Mouse (Mus musculus) hindbrain, embryonic 13.5 days (tissue): Measurements from ENCODE around the gene Rab8b. TPM values are rescaled to one million over a fixed set of nuclear protein-coding genes. Genes with fewer than 3 reads are reported as not detected.
A peak's percentile ranks its signal among the peaks of the same experiment; 100 is the strongest.
"Not testable (repeated sequence)": the region's sequence is repeated elsewhere in the genome, so short reads cannot be mapped to it uniquely, and the experiment has no call there.

ENCODE experiments used
- ATAC-seq: fragments of 200-750 bp; cut with Nextera tagmentation; 2 replicates; pipeline ENCODE4 v1.8.0; 2017; ENCODE audit warnings: moderate TSS enrichment; ENCODE audit not compliant: low FRiP score
- H3K27ac ChIP-seq: fragments of 300-500 bp; sonication (generic); 2 replicates; pipeline ENCODE4 v1.5.1; 2015; ENCODE audit warnings: inconsistent platforms, mild to moderate bottlenecking, moderate library complexity
- H3K27me3 ChIP-seq: fragments of 300-500 bp; sonication (generic); 2 replicates; pipeline ENCODE4 v1.6.1; 2015; ENCODE audit warnings: mild to moderate bottlenecking, inconsistent platforms
- H3K36me3 ChIP-seq: fragments of 300-500 bp; sonication (generic); 2 replicates; pipeline ENCODE4 v1.6.1; 2015; ENCODE audit warnings: mild to moderate bottlenecking, inconsistent platforms
- H3K4me1 ChIP-seq: fragments of 300-500 bp; sonication (generic); replicated peaks from 2 replicates; pipeline ENCODE4 v1.6.1; 2015; ENCODE audit warnings: inconsistent platforms
- H3K4me2 ChIP-seq: fragments of 300-500 bp; sonication (generic); 2 replicates; pipeline ENCODE4 v1.6.1; 2015; ENCODE audit warnings: inconsistent platforms, mild to moderate bottlenecking, moderate library complexity
- H3K4me3 ChIP-seq: fragments of 300-500 bp; sonication (generic); 2 replicates; pipeline ENCODE4 v1.5.1; 2015; ENCODE audit warnings: mild to moderate bottlenecking, inconsistent platforms
- H3K9ac ChIP-seq: fragments of 300-500 bp; sonication (generic); 2 replicates; pipeline ENCODE4 v1.6.1; 2015; ENCODE audit warnings: mild to moderate bottlenecking, inconsistent platforms
- H3K9me3 ChIP-seq: fragments of 300-500 bp; sonication (generic); 2 replicates; pipeline ENCODE4 v1.6.1; 2016; ENCODE audit warnings: inconsistent platforms
- WGBS: fragments of 180-500 bp; shearing (Covaris S2); methylation state at CpG from one replicate; pipeline ENCODE4 v1.1.7; 2015; 5-methylcytosine and 5-hydroxymethylcytosine counted together
- polyA plus RNA-seq: library from polyadenylated mRNA; unstranded; fragments of >200 nt; fragmentation: Nextera tagmentation; extraction: Ambion mirVana; gene quantifications from 2 replicates; pipeline ENCODE4 v1.2.1, GENCODE M21; 2015

The Rab8b gene
- polyA plus RNA-seq, 1 experiment from 2014 or later: 38.4 TPM

DNA sequence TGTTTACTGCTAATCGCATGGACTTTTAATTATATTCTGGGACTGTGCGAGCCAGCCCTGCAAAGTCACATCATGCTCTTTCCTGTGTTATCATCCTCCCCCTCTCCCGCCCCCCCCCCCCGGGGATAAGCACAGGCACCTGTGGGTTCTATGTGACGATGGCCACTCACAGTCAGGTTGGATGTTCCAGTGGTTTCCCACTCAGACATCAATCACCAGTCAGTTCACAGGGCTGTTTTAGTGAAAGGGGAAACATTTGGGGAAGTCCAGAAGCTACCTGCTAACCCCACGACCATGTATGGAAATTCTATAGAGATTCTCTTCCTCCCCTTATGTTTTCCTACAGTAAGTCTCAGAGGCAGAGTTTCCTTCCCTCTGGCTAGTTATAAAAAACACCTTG, 21.6 kb downstream of the Rab8b start:
- no peak overlapping the region for H3K9ac ChIP-seq
- H3K27ac ChIP-seq: no peak overlapping the region
- no peak for ATAC-seq
- no peaks in the 10 kb centered on the region for H3K36me3 ChIP-seq
- no peaks in the 10 kb centered on the region for H3K27me3 ChIP-seq
- peaks cover 17% of the 10 kb centered on the region for H3K4me1 ChIP-seq
- H3K9me3 ChIP-seq: no peaks in the 10 kb centered on the region
- no peak overlapping the region for H3K4me2 ChIP-seq
- WGBS: 80% methylated on average over 6 of the region's 6 CpGs
- no peak overlapping the region for H3K4me3 ChIP-seq

DNA sequence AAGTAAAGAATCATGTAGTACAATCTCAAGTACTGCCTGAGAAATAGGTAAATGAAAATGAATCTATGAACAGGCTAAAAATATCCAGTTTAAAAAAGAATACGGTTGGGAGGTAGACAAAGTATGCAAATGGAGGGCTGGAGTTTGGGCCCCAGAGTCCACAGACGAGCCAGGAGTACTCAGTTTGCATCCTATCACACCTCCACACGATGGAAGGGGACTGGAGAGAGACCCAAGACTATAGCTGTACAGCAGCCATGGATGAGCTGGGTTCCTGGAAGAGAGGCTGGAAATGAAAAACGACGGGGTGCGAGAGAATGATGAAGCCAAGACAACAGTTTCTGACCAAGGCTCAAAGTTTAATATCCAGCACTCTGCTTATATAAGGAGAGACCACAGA, 22.5 kb downstream of the Rab8b start:
- no peak overlapping the region for H3K4me2 ChIP-seq
- ATAC-seq: no peak
- no peaks in the 10 kb centered on the region for H3K27me3 ChIP-seq
- no peak overlapping the region for H3K27ac ChIP-seq
- no peaks in the 10 kb centered on the region for H3K36me3 ChIP-seq
- WGBS: 61% methylated on average over 6 of the region's 6 CpGs
- H3K9ac ChIP-seq: no peak overlapping the region
- H3K4me1 ChIP-seq: peaks cover 12% of the 10 kb centered on the region
- no peak overlapping the region for H3K4me3 ChIP-seq
- no peaks in the 10 kb centered on the region for H3K9me3 ChIP-seq

DNA sequence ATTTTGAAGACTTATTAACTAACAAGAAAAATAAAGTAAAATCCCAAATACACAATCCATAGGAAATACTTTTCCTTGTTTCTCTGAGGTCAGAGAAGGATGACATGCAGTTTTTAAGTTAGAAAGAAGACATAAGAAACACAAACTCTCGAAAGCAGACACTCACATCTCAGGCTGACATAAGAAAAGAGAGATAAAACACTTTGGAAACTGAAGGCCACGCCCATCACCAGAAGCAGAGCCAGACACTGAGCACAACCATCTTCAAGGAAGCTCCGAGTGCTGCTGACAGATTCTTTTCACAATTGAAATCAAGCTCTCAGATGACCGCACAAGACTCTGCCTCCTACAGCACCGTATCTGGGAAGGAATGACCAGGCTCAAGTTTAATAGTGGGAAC, 23.5 kb downstream of the Rab8b start:
- H3K27ac ChIP-seq: no peak overlapping the region
- no peak overlapping the region for H3K4me2 ChIP-seq
- no peak overlapping the region for H3K9ac ChIP-seq
- no peak overlapping the region for H3K4me3 ChIP-seq
- H3K4me1 ChIP-seq: peaks cover 12% of the 10 kb centered on the region
- 58% methylated on average over 5 of the region's 5 CpGs for WGBS
- ATAC-seq: no peak
- H3K9me3 ChIP-seq: no peaks in the 10 kb centered on the region
- H3K36me3 ChIP-seq: no peaks in the 10 kb centered on the region
- no peaks in the 10 kb centered on the region for H3K27me3 ChIP-seq

DNA sequence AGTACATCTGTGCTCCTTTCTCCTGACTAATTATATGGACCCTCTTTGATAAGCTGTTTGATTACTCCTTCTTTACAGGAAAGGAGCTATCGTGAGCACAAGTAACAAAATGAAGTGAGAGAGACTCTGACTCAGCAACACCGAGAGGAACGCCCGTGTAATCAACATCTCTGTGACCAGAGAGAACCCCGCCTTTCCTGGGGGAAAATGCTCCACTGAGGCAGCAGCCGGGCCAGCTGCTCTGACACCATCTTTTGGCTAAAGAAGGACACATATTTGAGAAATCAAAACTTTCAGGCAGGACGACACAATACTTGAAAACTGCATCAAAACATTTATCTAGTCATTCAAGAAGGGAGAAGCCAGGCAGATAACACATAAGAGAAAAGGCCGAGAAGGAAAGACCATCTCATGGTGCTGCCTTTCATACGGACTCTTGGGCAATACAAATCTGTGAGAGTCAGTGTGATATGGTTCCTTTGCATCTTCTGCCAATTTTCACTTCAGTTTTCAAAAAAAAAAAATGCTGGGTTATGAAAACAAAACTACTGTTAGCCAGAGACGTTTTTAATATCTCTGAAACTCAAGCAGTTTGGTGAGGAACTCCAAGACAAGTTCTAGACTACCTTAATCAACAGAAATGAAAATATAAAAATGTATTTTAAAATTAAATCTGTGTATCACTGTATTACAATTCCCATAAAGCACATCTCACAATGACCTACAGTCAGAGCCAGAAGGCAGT, 24.3 kb downstream of the Rab8b start:
- Histone ChIP-seq H3K4me3 (no peak overlapping the region), H3K4me1 (peaks cover 12% of the 10 kb centered on the region), H3K9ac (no peak overlapping the region), H3K4me2 (no peak overlapping the region), H3K27me3 (no peaks in the 10 kb centered on the region), H3K9me3 (no peaks in the 10 kb centered on the region), H3K27ac (no peak overlapping the region), H3K36me3 (no peaks in the 10 kb centered on the region)
- ATAC-seq: no peak
- 85% methylated on average over 10 of the region's 10 CpGs for WGBS

DNA sequence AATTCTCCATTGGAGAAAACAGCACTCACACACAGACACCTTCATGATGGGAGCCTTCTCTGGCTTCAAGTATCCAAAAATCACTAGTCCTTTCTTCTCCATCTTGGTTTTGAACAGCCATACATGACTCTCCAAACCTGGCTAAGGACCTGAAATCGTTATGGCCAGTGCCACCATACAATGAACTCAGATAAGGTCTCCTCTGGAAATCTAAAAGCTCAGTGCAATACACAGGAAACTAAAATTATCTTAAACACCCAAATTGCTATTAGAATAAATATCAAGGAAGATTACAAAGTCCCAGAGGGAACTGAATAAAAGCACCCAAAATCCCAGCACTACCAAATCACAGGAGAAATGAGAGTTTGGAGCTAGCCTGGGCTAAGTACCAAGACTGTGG, 25.1 kb downstream of the Rab8b start:
- Histone ChIP-seq H3K4me1 (peaks cover 14% of the 10 kb centered on the region), H3K4me2 (no peak overlapping the region), H3K27me3 (no peaks in the 10 kb centered on the region), H3K27ac (no peak overlapping the region), H3K9ac (no peak overlapping the region), H3K36me3 (no peaks in the 10 kb centered on the region), H3K4me3 (no peak overlapping the region), H3K9me3 (no peaks in the 10 kb centered on the region)
- ATAC-seq: no peak
- 90% methylated on average over 1 of the region's 1 CpGs for WGBS

DNA sequence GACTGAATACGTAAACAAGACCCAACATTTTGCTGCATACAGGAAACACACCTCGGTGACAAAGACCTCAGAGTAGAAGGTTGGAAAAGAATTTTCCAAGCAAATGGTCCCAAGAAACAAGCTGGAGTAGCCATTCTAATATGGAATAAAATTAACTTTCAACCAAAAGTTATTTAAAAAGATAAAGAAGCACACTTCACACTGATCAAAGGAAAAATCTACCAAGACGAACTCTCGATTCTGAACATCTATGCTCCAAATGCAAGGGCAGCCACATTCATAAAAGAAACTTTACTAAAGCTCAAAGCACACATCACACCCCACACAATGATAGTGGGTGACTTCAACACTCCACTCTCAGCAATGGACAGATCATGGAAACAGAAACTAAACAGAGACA, 27.0 kb downstream of the Rab8b start:
- H3K36me3 ChIP-seq, H3K9me3 ChIP-seq, H3K27ac ChIP-seq, ATAC-seq, H3K27me3 ChIP-seq, H3K4me2 ChIP-seq, H3K9ac ChIP-seq, H3K4me3 ChIP-seq: not testable (repeated sequence)
- WGBS: 99% methylated on average over 4 of the region's 4 CpGs
- H3K4me1 ChIP-seq: peaks cover 28% of the 10 kb centered on the region

DNA sequence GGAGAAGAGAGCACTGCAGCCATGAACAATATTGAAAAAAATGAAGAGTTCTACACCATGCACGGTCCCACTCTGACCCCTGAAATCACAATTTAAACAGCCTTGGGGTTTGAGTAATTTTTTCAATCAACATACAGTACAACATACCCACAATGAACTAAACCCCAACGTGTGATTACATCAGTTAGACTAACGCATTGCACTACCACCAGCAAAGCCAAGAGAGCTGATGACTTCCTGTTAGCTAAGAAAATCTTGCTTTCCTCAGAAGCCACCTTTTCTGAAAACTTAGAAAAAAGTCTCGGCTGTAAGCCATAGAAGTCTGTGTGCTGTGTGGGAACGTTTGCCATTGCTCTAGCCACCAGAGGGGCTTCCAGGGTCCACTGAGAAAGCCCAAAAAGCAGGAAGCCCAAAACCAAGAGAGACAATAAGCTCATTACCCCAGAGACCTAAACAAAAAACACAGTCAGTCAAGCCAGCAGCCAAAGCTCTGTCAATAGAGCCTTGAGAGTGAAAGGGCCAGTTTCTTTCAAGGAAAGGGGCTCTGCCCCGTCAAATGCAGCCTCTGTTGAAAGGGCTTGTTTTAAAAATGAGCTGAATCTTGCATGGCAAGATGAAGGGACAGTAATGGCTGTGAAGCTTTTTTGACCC, 31.4 kb downstream of the Rab8b start:
- no peak overlapping the region for H3K9ac ChIP-seq
- H3K27ac ChIP-seq: peak overlapping the region; percentile 84
- H3K4me3 ChIP-seq: no peak overlapping the region
- no peaks in the 10 kb centered on the region for H3K9me3 ChIP-seq
- H3K4me1 ChIP-seq: peaks cover 34% of the 10 kb centered on the region
- WGBS: 27% methylated on average over 6 of the region's 6 CpGs
- H3K27me3 ChIP-seq: no peaks in the 10 kb centered on the region
- peak overlapping the region; percentile 19; the same call in 1 of the 2 replicates for H3K4me2 ChIP-seq
- ATAC-seq: no peak
- H3K36me3 ChIP-seq: no peaks in the 10 kb centered on the region

DNA sequence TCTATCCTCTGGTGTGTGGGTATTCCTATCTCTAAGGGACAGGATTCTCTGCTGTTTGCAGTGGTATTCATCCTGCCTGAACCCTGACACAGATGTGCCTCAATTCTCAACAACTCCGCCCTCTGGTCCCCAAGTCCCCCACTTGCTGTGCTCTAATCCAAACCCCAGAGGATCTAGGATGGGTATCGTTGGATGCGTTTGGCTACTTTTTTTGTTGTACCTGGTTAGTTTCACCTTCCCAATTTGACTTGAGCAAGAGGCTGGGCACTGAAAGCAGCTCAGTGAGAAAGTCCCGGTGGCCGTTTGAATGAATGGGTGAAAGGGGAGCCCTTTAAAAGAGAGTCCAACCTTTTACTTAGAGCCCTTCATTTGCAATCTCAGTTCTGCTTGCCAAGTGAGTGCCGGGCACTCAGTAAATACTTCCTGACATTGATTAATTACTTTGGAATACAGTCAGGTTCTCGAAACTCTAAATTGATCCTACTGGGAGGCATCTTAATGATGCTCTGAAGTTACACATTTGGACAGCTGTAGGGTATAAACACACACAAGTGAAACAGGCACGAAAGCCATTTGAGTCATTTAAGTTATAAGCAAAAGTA, 32.1 kb downstream of the Rab8b start:
- Histone ChIP-seq H3K9ac (no peak overlapping the region), H3K4me3 (no peak overlapping the region), H3K4me2 (peak overlapping the region; percentile 19; the same call in 1 of the 2 replicates), H3K9me3 (no peaks in the 10 kb centered on the region), H3K27ac (peak overlapping the region; percentile 84), H3K4me1 (peaks cover 34% of the 10 kb centered on the region), H3K27me3 (no peaks in the 10 kb centered on the region), H3K36me3 (no peaks in the 10 kb centered on the region)
- 0 out of 2 replicates have a peak, but pooled peaks have one; percentile 54 for ATAC-seq
- 30% methylated on average over 8 of the region's 8 CpGs for WGBS

DNA sequence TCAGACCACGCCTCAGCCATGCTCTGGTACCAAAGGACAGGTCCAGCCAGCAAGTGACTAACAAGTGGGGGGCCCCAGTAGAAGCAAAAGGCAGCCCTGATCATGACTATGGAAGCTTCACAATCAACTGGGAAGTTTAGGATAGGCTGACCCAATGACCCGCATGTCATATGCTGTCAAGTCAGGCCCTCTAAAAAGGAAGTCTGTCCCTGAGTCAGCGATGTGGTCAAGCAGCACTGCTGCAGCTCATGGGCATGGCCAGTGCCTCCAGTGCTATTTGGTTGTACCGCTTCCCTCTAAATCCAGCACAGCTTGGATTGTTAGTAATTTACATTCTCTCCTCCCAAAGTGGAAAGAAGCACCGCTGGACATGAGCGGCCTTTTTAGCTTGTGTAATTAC, 32.7 kb downstream of the Rab8b start:
- peaks cover 34% of the 10 kb centered on the region for H3K4me1 ChIP-seq
- H3K27ac ChIP-seq: peak overlapping the region; percentile 66
- H3K9ac ChIP-seq: no peak overlapping the region
- 74% methylated on average over 6 of the region's 6 CpGs for WGBS
- H3K9me3 ChIP-seq: no peaks in the 10 kb centered on the region
- no peak overlapping the region for H3K4me2 ChIP-seq
- H3K36me3 ChIP-seq: no peaks in the 10 kb centered on the region
- no peak for ATAC-seq
- H3K4me3 ChIP-seq: no peak overlapping the region
- H3K27me3 ChIP-seq: no peaks in the 10 kb centered on the region

DNA sequence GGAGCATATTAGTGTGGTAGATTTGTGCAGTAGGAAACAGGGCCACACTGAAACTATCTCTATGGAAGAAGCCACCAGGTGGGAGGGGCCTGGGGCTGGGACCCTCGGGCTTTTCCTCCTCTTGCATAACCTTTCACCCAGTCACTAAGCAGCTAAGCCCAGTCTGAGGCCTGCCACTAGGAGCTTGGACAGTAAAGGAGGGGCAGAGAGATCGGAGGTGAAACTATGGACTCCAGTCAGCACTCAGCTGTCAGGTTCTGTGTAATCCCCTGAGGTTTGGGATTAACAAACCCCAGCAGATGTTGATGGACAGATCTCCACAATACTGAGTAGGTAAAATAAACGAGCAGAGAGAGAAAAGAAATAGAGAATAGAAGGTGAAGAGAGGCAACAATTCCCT, 33.1 kb downstream of the Rab8b start:
- H3K27ac ChIP-seq: peak overlapping the region; percentile 66

DNA sequence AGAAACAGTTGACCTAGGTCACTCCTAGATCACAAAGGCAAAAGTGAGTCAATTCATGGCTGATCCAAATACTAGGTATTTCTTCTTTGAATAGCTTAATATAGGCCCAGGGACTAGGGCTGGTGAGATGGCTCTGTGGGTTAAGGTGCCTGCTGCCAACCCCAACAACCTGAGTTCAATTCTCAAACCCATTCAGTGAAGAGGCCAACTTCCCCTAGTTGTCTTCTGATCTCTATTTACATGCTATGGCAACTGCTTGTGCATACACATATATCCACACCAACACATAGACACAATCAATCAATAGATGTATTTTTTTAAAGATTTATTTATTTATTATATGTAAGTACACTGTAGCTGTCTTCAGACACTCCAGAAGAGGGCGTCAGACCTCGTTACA, 34.9 kb downstream of the Rab8b start:
- Histone ChIP-seq H3K4me3 (no peak overlapping the region), H3K9ac (no peak overlapping the region), H3K4me2 (no peak overlapping the region), H3K27ac (no peak overlapping the region), H3K27me3 (no peaks in the 10 kb centered on the region), H3K36me3 (no peaks in the 10 kb centered on the region), H3K9me3 (no peaks in the 10 kb centered on the region), H3K4me1 (peaks cover 43% of the 10 kb centered on the region)
- ATAC-seq: no peak
- WGBS: 73% methylated on average over 2 of the region's 2 CpGs

More for the DNA sequence above, 33.1 kb downstream of the Rab8b start:
- no peak for ATAC-seq
- Histone ChIP-seq H3K9me3 (no peaks in the 10 kb centered on the region), H3K27me3 (no peaks in the 10 kb centered on the region), H3K4me1 (peaks cover 34% of the 10 kb centered on the region), H3K9ac (no peak overlapping the region), H3K4me3 (no peak overlapping the region), H3K4me2 (no peak overlapping the region), H3K36me3 (no peaks in the 10 kb centered on the region)
- 35% methylated on average over 3 of the region's 3 CpGs for WGBS

DNA sequence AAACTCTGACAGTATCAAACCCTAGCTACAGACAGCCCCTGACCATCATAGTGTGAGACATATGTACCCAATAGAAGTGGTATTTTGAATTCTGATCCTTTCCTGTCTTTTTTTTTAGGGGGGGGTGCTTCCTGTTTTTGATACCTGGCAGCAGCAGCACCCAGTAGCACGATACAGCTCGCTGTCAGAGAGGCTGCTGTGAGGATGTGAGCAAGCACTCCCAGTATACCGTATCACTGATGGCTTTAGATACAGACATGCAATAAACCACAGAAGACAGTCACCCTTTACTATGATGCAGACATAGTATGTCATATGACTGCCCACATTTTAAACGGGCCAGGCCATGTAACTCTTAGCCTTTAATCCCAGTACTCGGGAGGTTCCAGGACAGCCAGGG, 36.0 kb downstream of the Rab8b start:
- Histone ChIP-seq H3K9me3 (no peaks in the 10 kb centered on the region), H3K4me3 (no peak overlapping the region), H3K4me2 (no peak overlapping the region), H3K27ac (no peak overlapping the region), H3K4me1 (peaks cover 37% of the 10 kb centered on the region), H3K9ac (no peak overlapping the region), H3K36me3 (no peaks in the 10 kb centered on the region), H3K27me3 (no peaks in the 10 kb centered on the region)
- no peak for ATAC-seq
- 92% methylated on average over 5 of the region's 5 CpGs for WGBS
